Mouse (Mus musculus): ENCODE data around the gene Vangl1. TPM values are rescaled to one million over a fixed set of nuclear protein-coding genes. Genes with fewer than 3 reads are reported as not detected.

The Vangl1 gene
- total RNA-seq, 2 experiments from 2014 or later, result 4.2 to 5.7 TPM

DNA sequence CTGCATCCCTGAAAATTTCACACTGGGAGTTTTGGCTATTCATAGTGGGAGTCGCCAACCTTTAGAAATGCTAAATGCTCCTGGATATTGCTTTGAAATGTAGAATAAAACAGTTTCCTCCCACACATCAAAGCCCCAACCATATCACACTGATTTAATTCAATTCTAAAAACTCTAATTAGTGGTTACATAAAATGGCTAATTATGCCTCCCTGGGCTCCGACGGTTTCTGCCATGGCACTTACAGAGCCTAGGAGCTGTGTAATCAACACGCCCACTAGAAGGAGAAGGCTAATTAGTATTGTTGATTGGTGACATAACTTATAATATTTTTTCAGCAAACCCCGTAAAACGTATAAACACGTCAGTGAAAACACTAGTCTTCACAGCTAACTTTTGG is 1.4 kb downstream of the Vangl1 start:
- DNase-seq (ENCODE audit: low spot score in 2 of 2), result no peak
- intact Hi-C loops (cut with DNase I), result no loop called here

DNA sequence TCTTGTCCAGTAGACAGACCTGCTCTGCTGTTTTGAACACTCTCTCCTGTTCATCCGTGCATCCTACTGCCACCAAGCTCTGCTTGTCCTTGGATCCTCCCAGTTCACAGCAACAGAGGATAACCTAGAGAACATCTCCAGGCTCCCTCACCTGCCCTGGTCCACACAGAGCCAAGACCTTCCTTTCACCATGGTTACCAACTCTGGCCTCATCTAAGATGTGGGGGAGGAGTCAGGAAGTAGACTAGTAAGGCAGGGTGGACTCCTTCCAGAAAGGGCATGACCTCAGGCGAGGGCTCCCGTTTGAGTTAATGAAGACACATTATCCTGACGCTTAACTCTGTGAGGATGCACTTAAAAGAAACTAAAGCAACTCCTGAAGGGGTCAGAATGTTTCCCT is 4.5 kb downstream of the Vangl1 start:
- DNase-seq (ENCODE audit: low spot score in 2 of 2), result no peak
- intact Hi-C loops (cut with DNase I), result no loop called here

DNA sequence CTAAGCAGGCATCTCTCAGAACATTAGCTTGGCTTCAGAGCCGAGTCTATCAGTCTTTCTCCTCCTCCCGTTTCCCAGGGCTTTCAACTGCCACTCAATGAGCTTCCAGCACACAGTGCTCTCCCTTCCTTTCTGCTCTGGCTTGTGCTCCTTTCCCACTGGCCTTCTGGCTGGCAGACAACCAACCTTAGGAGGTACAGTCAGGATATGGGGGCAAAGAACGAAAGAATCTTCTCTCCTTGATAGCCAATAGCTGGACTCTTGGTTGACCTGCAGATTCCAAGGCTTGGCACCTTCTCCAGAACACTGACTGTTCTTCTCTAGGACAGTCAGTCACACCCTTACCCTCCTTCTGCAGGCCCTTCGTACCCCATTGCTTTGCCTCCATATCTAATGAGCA is 5.3 kb downstream of the Vangl1 start:
- DNase-seq (ENCODE audit: low spot score in 2 of 2), result no peak
- intact Hi-C loops (cut with DNase I), result no loop called here

DNA sequence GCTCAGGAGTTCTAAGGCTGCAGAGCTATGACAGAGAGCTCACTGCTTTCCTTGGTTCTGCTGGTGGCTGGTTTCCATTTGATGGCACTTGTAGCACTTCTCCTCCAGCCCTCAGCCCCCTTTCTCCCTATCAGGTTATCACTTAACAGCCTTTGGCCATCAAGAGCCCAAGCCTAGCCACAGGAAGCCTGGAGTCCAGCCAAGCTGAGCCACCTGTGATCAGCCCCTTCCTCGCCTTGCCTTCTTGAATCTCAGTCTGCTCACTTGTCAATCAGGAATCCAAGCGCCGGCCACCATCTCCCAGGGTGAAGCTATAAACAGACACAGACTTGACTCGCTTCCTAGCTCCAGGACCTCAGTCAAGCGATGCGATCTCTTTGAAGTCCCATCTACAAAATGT is 6.0 kb downstream of the Vangl1 start:
- DNase-seq (ENCODE audit: low spot score in 2 of 2), result no peak
- intact Hi-C loops (cut with DNase I), result no loop called here

DNA sequence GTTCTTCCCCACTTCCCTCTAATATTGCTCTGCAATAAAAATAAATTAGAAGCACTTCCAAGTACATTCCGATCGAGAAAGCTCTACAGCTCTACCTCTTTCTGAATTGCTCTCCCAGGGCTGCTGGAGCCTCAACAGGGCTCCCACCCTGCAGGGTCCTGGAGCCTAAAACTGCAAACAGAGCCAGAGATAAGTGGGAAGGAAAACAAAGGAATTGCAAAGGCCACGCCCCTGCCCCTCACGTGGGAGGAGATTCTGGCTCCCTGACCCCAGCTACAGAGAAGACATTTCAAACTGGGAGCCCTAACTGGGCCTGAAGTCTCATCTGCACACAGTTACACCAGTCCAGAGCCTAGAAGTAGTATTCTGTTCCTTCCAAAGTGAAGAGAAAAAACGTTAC is 6.7 kb downstream of the Vangl1 start:
- no peak for DNase-seq (ENCODE audit: low spot score in 2 of 2)
- intact Hi-C loops (cut with DNase I), result no loop called here

DNA sequence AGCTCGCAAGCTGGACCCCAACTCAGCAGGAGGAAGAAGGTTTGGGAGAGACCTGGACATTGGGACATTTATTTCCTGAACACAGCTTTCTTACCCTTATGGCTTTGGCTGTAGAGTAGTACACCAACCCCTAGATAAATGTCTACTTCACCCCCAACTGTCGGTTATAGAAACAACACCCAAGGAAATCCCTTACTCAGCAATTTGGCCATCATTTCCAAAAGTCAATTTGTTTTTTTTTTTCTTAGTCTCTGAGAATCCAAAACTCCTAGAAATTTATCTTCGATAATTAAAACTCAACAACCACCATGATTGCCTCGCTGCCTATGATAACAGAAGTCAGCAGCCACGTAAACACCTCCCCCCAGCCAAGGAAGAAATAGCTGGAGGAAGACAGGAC is 7.3 kb downstream of the Vangl1 start:
- intact Hi-C loops (cut with DNase I), result no loop called here
- DNase-seq (ENCODE audit: low spot score in 2 of 2), result no peak

DNA sequence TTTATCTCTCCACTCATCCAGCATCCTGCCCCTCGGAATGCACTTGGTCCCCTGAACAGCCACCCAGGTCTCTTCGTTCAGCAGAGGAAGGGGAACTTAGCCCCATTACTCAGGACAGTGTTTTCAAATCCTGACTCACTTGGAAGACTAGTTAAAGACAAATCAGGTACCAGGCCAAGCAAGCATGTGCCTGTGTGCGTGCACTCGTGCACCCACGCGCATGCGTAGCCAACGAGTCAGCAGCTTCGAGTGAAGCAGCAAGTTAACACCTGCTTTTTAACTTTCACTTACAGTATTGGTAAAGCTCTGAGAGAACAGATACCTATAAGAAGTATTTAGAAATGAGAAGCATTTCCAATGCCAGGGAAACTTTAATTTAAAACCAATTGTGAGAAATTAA is 8.3 kb downstream of the Vangl1 start:
- intact Hi-C loops (cut with DNase I), result no loop called here
- no peak for DNase-seq (ENCODE audit: low spot score in 2 of 2)

DNA sequence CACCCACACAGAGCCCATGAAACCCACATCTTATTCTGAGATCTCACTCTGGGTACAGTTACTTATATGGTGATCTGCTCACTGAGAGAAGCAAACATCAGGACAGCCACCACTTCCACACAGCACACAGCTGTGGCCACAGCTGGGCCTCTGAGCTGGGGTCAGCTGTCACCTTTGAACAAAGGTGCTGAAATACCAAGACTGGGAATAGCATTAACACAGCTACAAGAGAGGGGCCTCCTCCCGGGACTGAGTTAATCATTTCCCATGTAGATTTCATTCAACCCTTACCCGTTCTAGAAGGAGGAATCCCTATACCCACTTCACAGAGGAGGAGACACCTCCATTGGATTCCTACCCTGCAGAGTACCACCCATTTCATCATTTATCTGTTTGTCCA is 8.7 kb downstream of the Vangl1 start:
- no peak for DNase-seq (ENCODE audit: low spot score in 2 of 2)
- intact Hi-C loops (cut with DNase I), result no loop called here

DNA sequence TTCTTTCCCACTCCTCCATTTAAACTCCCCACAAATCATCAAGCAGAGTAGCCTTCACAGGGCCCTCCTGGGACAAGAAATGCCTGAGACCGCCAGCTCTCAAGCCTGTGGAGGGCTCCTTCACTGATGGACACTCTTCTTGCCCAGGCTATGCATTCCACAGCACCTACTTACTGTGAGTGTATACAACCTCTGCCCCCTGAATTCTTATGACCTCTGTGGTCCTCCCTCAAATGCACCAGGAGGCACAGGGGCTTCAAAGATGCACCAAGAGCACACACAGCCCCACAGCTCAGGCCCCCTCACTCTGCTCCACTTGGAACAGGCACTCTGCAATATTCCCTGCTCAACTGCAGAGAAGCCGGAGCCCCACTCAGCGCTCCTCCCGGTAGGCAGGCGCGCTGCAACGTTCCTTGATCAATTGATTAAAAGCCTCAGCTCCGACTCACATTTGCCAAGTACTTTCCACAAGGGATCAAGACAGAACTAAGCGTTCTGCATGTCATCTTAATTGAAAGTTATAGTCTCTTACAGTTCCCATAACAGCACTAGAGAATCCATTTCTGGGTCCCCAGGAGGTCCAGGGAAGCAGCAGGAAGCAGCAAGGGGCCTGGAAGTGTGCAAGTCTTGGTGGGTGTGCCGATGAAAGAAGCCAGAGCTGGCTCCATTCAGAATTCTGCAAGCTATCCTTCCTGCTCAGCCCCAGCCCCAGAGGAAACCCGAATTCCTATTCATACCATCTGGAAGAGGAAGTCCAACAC is 10.0 kb downstream of the Vangl1 start:
- no peak for DNase-seq (ENCODE audit: low spot score in 2 of 2)
- intact Hi-C loops (cut with DNase I), result no loop called here

DNA sequence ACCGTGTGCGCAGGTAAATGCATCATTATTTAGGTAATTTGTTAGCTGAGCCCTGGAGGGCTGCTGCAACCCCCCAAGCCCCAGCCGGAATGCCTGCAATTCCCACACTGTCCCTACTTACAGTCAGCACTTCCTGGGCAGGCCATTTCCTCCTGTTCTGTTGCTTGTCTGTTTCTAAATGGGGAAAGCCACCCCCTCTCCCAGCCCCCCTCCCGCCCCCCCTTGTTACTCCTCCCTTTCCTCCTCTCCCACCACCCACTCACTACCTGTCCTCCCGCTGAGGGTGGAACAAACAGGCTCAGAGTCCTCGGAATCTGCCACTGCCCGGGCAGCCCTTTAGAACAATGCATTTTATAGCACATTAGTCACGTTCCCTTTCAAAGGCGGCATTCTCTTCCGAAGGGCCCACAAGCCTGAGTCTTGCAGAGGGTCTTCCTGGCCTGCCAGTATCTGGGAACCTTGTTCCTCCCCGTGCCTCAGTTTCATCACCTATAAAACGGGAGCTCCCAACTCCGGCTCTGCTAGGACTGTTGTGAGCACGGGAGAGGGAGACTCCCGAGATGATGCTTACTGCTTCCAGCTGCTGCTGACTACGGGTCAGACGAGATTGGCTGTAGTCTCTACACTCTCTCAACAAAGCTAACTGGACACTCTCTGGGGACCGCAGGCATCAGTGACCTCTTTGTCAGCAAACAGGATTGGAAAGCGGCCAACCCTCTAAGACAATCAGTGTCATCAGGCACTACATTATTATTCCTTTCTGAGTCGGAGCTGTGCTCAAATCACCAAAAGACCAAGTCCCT is 10.8 kb downstream of the Vangl1 start:
- DNase-seq (ENCODE audit: low spot score in 2 of 2), result no peak
- intact Hi-C loops (cut with DNase I), result no loop called here

DNA sequence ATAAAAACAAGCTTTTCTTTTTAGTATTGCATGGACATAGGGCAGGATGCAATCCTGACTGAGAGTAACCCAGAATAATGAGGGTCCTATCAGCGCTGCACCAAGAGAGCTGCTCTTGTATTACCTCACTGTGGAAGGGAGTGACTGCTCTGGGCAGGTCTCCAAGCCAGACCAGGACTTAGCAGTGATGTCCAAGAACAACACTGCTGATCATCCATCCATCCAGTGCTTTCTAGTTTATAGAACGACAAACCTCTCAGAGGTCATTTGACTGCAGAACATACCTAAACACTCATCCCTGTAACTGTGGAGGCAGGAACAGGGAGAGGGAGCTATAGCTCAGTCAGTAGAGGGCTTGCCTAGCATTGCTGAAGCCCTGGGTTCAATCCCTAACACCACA is 11.9 kb downstream of the Vangl1 start:
- intact Hi-C loops (cut with DNase I), result no loop called here
- no peak for DNase-seq (ENCODE audit: low spot score in 2 of 2)

DNA sequence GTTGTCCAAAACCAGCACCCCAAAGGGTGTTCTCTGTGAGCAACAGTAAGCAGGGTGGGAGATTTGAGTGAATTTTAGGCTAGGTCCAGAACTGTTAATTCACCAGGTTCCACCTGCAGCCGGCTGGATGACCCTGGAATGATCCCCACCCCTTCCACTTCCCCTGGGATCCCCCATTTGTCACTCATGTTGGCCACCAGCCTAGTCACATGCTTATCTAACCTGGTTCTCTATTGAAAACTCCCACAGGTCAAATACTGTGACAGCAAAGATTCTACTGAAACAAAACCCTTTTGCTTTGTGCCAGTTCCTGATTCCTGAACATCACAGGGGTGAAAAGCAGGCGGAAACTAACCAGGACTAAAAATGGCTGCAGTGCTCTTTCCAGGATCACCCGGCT is 12.9 kb downstream of the Vangl1 start:
- DNase-seq (ENCODE audit: low spot score in 2 of 2), result no peak
- intact Hi-C loops (cut with DNase I), result no loop called here

DNA sequence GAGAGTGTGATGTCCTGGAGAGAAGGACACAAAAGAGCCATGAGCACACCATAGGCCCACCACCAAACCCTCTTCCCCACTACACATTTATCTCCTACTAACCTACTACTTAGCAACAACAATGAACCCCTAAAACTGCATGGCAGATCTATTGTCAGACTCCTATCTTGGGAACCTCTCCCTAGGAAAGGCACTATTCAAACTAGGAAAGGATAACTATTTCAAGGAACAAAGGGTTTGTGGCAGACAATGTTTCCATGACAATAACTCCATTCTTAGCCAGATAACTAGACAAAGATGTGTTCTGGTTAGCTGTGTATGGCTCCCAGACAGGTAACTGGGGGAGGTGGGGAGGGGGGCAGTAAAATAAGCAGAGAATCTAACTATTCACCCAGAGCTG is 13.9 kb downstream of the Vangl1 start:
- intact Hi-C loops (cut with DNase I), result no loop called here
- DNase-seq (ENCODE audit: low spot score in 2 of 2), result no peak

DNA sequence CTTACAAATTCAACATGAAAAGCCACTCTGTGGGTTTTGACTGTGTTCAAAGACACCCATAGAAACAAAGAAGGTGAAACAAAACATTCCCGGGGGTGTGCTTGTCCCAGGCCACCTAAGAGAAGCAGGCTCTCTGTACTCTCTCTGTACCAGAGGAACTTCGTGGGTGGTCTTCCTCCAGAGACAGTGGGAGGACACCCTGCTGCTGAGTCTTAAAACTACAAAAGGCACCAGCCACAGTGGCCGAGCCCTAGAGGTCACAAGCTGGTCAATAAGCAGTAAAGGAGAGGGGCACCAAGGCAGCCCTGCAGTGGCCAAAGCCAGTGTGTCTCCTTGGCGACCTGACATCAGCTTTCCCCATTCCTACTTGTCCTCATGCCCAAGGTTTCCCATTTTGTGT is 14.5 kb downstream of the Vangl1 start:
- intact Hi-C loops (cut with DNase I), result no loop called here
- no peak for DNase-seq (ENCODE audit: low spot score in 2 of 2)

DNA sequence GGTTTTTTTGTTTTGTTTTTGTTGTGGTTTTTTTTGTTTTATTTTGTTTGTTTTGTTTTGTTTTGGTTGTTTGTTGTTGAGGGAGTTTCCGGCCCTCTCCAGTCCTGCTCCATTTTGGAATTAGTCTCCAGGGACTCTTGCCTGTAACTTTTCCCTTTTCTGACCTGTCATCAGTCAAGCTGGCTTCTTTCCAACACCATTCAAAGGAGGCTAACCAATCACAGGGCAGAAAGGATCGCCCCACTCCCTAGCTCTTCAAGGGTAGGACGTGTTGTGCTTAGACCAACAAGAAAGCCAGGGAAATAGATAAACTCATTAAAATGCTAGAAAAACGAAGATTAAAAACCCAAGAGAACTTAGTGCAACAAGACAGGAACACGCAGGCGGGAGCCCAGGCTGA is 15.5 kb downstream of the Vangl1 start:
- DNase-seq (ENCODE audit: low spot score in 2 of 2), result no peak
- intact Hi-C loops (cut with DNase I), result no loop called here

DNA sequence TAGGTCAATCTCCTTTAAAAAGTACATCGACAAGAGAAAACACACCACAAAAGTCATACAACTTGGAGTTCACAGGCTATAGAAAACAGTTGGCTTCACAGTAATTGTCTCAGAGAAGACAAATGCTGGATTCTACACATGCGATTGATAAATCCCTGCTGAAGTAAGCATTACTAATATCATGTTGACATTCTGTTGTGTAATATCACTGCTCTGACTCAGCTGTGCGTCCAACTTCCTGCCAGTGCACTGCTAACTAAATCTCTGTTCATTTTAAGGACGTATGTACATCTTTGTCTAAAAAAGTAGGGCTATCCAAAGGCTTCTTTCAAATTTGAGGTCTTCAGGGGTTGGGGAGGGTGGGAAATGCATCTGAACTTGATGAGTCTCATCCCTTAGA is 17.1 kb downstream of the Vangl1 start:
- intact Hi-C loops (cut with DNase I), result no loop called here
- no peak for DNase-seq (ENCODE audit: low spot score in 2 of 2)

DNA sequence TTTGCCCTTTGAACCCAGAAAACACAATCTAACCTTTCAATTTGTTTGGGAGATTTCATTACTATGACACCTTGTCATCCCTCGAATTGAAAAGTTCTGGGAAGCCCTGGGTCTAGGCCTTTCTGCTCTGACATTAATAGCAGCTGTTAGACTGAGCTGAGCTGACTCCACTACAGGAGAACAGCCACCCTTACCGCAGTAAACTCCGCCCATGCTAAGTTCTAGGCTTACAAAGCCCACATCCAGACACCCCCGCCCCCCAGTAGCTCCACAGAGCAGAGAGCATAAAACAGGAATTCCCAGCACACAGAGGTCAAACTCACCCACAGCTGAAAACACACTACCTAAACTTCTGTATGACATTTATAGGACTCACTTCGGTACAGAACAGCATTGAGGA is 19.8 kb downstream of the Vangl1 start:
- intact Hi-C loops (cut with DNase I), result no loop called here
- DNase-seq (ENCODE audit: low spot score in 2 of 2), result no peak

DNA sequence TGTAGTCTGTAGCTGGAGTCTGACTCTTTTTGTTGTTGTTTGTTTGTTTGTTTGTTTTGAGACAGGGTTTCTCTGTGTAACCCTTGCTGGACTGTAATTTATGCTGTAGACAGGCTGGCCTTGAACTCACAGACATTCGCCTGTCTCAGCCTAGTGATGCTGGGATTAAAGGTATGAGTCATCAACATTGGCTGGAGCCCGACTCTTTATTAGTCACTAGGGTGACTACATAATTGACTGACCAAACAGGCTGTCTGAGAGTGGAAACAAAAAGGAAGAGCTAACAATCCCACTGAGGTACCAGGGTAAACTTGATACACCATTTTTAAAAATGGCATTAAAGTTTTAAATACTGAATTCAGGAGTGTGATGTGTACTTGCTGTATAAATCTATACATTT is 21.9 kb downstream of the Vangl1 start:
- intact Hi-C loops (cut with DNase I), result no loop called here
- no peak for DNase-seq (ENCODE audit: low spot score in 2 of 2)

DNA sequence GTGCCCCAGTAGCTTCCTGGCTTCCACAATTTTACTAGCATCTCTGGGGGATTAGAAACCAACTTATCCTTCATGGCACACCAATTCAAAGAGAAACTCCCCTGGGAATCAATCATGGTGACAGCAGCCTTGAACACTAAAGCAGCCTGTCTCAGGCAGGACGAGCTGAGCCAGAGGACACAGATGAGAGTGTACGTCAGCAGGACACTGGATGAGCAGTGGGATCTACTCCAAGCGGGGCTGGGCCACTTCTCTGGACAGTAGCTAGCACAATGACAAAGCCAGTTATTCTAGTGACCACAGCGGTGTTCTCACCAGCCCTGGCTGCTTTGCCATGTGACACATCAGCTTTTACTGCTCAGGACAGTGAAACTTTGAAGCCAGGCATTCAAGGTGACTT is 23.3 kb downstream of the Vangl1 start:
- intact Hi-C loops (cut with DNase I), result no loop called here
- no peak for DNase-seq (ENCODE audit: low spot score in 2 of 2)

DNA sequence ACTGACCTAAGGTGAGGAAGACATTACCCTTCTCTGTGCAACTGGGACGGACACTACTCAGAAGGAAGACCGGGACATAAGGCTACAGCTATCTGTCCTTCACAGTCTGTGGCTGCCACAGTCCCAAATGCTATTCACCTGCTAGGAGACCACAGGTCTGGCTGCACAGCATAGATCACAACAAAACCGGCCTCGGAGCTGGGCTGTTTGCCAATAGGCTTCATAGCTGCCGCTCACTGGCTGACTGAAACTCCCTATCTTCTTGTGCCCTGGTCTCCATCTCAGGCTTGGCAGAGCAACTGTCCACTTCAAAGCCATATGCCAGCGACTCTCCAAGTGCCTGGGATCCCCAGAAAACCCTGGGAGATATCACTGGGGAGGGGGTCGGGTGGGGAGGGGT is 23.7 kb downstream of the Vangl1 start:
- intact Hi-C loops (cut with DNase I), result no loop called here
- no peak for DNase-seq (ENCODE audit: low spot score in 2 of 2)

DNA sequence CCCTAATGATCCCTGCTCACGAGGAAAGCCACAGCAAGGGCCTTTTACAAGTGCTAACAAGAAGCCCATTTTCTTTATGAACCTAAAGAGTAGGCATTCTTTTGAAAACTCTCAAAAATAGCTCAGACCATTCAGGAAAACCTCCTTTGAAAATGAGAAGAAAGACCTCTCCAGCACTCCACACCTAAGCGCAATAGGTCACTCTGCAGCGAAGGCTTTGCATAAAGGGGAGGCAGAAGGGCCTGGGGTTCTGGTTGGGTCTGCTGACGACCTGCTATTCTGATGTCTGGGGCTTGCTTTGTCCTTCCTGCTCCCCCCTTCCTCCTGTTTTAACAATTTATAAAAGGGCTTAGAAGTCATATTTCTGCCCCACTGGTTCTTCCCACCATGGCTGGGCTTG is 24.6 kb downstream of the Vangl1 start:
- intact Hi-C loops (cut with DNase I), result no loop called here
- no peak for DNase-seq (ENCODE audit: low spot score in 2 of 2)

All from left cerebral cortex, postnatal 25 days (tissue).